Mouse (Mus musculus): ENCODE measurements around the gene Cnih3.

GRCm38 (mm10) chr1:181364025-181364424 lies 11.6 kb downstream of the Cnih3 start:
- TF ChIP-seq EP300 (IDR thresholded peaks at IDR 0.05; ENCODE audit: insufficient read depth, low read depth, low read length) (no peak), CTCF (IDR thresholded peaks at IDR 0.05; ENCODE audit: low read depth, low read length) (no peak)

All from ES-Bruce4 (cell line).